ENCODE assay signal across 8 mouse cellular contexts in genomic region chr8:70283136-70284077, GRCm38 (mm10). TPM values are rescaled to one million over a fixed set of nuclear protein-coding genes. Genes with fewer than 3 reads are reported as not detected.
DNase-seq lines count a peak whose midpoint lies in the region; ATAC-seq and TF ChIP-seq lines count a peak whose summit lies in the region.

No protein-coding gene starts in this region.

- H3K4me2 ChIP-seq in hindbrain, embryonic 13.5 days, result peak overlapping the region; percentile 74
- peak overlapping the region; percentile 96 for H3K4me2 ChIP-seq in liver, embryonic 15.5 days

- no peak for TF ChIP-seq POLR2A in cerebellum, adult 2 months (IDR thresholded peaks at IDR 0.05; ENCODE audit: borderline replicate concordance, insufficient read depth, low read length)
- no peak for TF ChIP-seq POLR2A in small intestine, adult 2 months (IDR thresholded peaks at IDR 0.05; ENCODE audit: low read depth, low read length)

- H3K27ac ChIP-seq in cerebellum, adult 2 months (ENCODE audit: insufficient read depth, low read length), result no peak overlapping the region
- H3K27ac ChIP-seq in hindbrain, embryonic 13.5 days, result peak overlapping the region; percentile 55
- no peak overlapping the region for H3K27ac ChIP-seq in liver, embryonic 15.5 days (replicated peaks)
- no peak overlapping the region; the same call in 1 of the 2 replicates for H3K27ac ChIP-seq in small intestine, adult 2 months (ENCODE audit: insufficient read depth, low read depth, low read length)

- no peaks in the 10 kb centered on the region for H3K9me3 ChIP-seq in hindbrain, embryonic 13.5 days
- no peaks in the 10 kb centered on the region for H3K9me3 ChIP-seq in liver, embryonic 15.5 days (replicated peaks)

- TF ChIP-seq CTCF in cerebellum, adult 2 months (IDR thresholded peaks at IDR 0.05; ENCODE audit: borderline replicate concordance, insufficient read depth, low read depth, low read length), result no peak
- TF ChIP-seq CTCF in small intestine, adult 2 months (IDR thresholded peaks at IDR 0.05; ENCODE audit: extremely low read depth, insufficient read length, insufficient replicate concordance, low read depth, low read length), result no peak

- peak; percentile 65 for ATAC-seq in hindbrain, embryonic 13.5 days (ENCODE audit: low FRiP score)
- ATAC-seq in liver, embryonic 15.5 days (ENCODE audit: insufficient read depth), result peak; percentile 40

- H3K27me3 ChIP-seq in cerebellum, adult 2 months (ENCODE audit: control insufficient read depth, insufficient read depth, low read length), result peaks cover 6% of the 10 kb centered on the region; the same call in 1 of the 2 replicates
- H3K27me3 ChIP-seq in hindbrain, embryonic 13.5 days, result 0 out of 2 replicates have a peak, but pooled peaks cover 1% of the 10 kb centered on the region
- H3K27me3 ChIP-seq in liver, embryonic 15.5 days, result peaks cover 21% of the 10 kb centered on the region
- peaks cover 5% of the 10 kb centered on the region; the same call in 1 of the 2 replicates for H3K27me3 ChIP-seq in small intestine, adult 2 months (ENCODE audit: control insufficient read depth, insufficient read depth, low read length)

- H3K9ac ChIP-seq in hindbrain, embryonic 13.5 days, result peak overlapping the region; percentile 94
- peak overlapping the region; percentile 65 for H3K9ac ChIP-seq in liver, embryonic 15.5 days

- H3K4me1 ChIP-seq in cerebellum, adult 2 months (ENCODE audit: control insufficient read depth, insufficient read depth, low read length), result no peaks in the 10 kb centered on the region; the same call in 1 of the 2 replicates
- peaks cover 33% of the 10 kb centered on the region for H3K4me1 ChIP-seq in hindbrain, embryonic 13.5 days (replicated peaks)
- H3K4me1 ChIP-seq in liver, embryonic 15.5 days (replicated peaks), result peaks cover 43% of the 10 kb centered on the region
- no peaks in the 10 kb centered on the region for H3K4me1 ChIP-seq in small intestine, adult 2 months (ENCODE audit: control insufficient read depth, insufficient read depth, insufficient read length, low read length)

- 2% methylated on average over 55 of the region's 55 CpGs for WGBS in cerebellum, adult 2 months
- under 1% methylated on average over 54 of the region's 55 CpGs for WGBS in hindbrain, embryonic 13.5 days
- WGBS in liver, embryonic 15.5 days (ENCODE audit: insufficient replicate concordance), result 1% methylated on average over 55 of the region's 55 CpGs
- 4% methylated on average over 55 of the region's 55 CpGs for whole genome bisulfite sequencing in small intestine, adult 2 months

- H3K4me3 ChIP-seq in cerebellum, adult 2 months (replicated peaks; ENCODE audit: insufficient read depth, low read depth, low read length), result peak overlapping the region; percentile 49
- peak overlapping the region; percentile 75 for H3K4me3 ChIP-seq in hindbrain, embryonic 13.5 days
- peak overlapping the region; percentile 66 for H3K4me3 ChIP-seq in liver, embryonic 15.5 days (replicated peaks)
- peak overlapping the region; percentile 86 for H3K4me3 ChIP-seq in small intestine, adult 2 months (ENCODE audit: low read depth, low read length)

- peaks cover 35% of the 10 kb centered on the region for H3K36me3 ChIP-seq in hindbrain, embryonic 13.5 days
- peaks cover 18% of the 10 kb centered on the region for H3K36me3 ChIP-seq in liver, embryonic 15.5 days (replicated peaks)
- no peaks in the 10 kb centered on the region for H3K36me3 ChIP-seq in small intestine, adult 2 months (ENCODE audit: control insufficient read depth, insufficient read depth, low read length)

- no peak for DNase-seq in cerebellum, adult 2 months
- no peak for DNase-seq in cerebellum, adult 8-10 months
- DNase-seq in 3T3-L1 (ENCODE audit: low read depth, low spot score), result peak; percentile 40
- DNase-seq in embryo, embryonic 9.5 days (ENCODE audit: extremely low spot score), result peak; percentile 48
- DNase-seq in cerebellum, adult 11-12 months, result no peak

RNA-seq across cellular contexts. Expression of gene Homer3, which starts 0.8 kb away (rescaled TPM):
- 262 and 322 TPM in 2 replicates for polyA plus RNA-seq in cerebellum, adult 2 months (2012; rRNA removed)
- 47.0 TPM in 2 replicates for polyA plus RNA-seq in hindbrain, embryonic 13.5 days (2015; fragmentation: Nextera tagmentation; extraction: Ambion mirVana)
- polyA plus RNA-seq in liver, embryonic 15.5 days (2015; fragmentation: Nextera tagmentation; extraction: Ambion mirVana), result 4.9 and 5.9 TPM in 2 replicates
- polyA plus RNA-seq in small intestine, adult 2 months (2012; rRNA removed), result 4.8 and 9.4 TPM in 2 replicates

RNA-seq across cellular contexts. Expression of gene Ddx49, which starts 18.9 kb away (rescaled TPM):
- polyA plus RNA-seq in cerebellum, adult 2 months (2012; rRNA removed), result 42.9 and 45.0 TPM in 2 replicates
- polyA plus RNA-seq in hindbrain, embryonic 13.5 days (2015; fragmentation: Nextera tagmentation; extraction: Ambion mirVana), result 45.8 and 50.9 TPM in 2 replicates
- 19.5 and 22.4 TPM in 2 replicates for polyA plus RNA-seq in liver, embryonic 15.5 days (2015; fragmentation: Nextera tagmentation; extraction: Ambion mirVana)
- 31.7 and 49.4 TPM in 2 replicates for polyA plus RNA-seq in small intestine, adult 2 months (2012; rRNA removed)

RNA-seq across cellular contexts. Expression of gene Cope, which starts 18.9 kb away (rescaled TPM):
- polyA plus RNA-seq in cerebellum, adult 2 months (2012; rRNA removed), result 286 and 287 TPM in 2 replicates
- polyA plus RNA-seq in hindbrain, embryonic 13.5 days (2015; fragmentation: Nextera tagmentation; extraction: Ambion mirVana), result 275 and 288 TPM in 2 replicates
- polyA plus RNA-seq in liver, embryonic 15.5 days (2015; fragmentation: Nextera tagmentation; extraction: Ambion mirVana), result 190 and 246 TPM in 2 replicates
- 466 and 753 TPM in 2 replicates for polyA plus RNA-seq in small intestine, adult 2 months (2012; rRNA removed)

RNA-seq across cellular contexts. Expression of gene Cers1, which starts 32.2 kb away (rescaled TPM):
- 55.5 and 56.8 TPM in 2 replicates for polyA plus RNA-seq in cerebellum, adult 2 months (2012; rRNA removed)
- 24.5 and 25.1 TPM in 2 replicates for polyA plus RNA-seq in hindbrain, embryonic 13.5 days (2015; fragmentation: Nextera tagmentation; extraction: Ambion mirVana)
- 0.13 and 0.25 TPM in 2 replicates for polyA plus RNA-seq in liver, embryonic 15.5 days (2015; fragmentation: Nextera tagmentation; extraction: Ambion mirVana)
- 0.27 and 0.89 TPM in 2 replicates for polyA plus RNA-seq in small intestine, adult 2 months (2012; rRNA removed)

RNA-seq across cellular contexts. Expression of gene Gdf1, which starts 46.2 kb away (rescaled TPM):
- 19.1 and 21.0 TPM in 2 replicates for polyA plus RNA-seq in cerebellum, adult 2 months (2012; rRNA removed)
- polyA plus RNA-seq in hindbrain, embryonic 13.5 days (2015; fragmentation: Nextera tagmentation; extraction: Ambion mirVana), result 1.2 and 2.6 TPM in 2 replicates
- 0.10 and 0.26 TPM in 2 replicates for polyA plus RNA-seq in liver, embryonic 15.5 days (2015; fragmentation: Nextera tagmentation; extraction: Ambion mirVana)
- 1.1 and 1.6 TPM in 2 replicates for polyA plus RNA-seq in small intestine, adult 2 months (2012; rRNA removed)

Comparison
In these comparisons a context has a peak if more than half of its experiments do, and no peak if none do; other contexts are left out.
1. DNase-seq: peak in 3T3-L1 (single experiment) and embryo, embryonic 9.5 days (single experiment); none in cerebellum, adult 2 months (0 of 2), cerebellum, adult 8-10 months (single experiment) and cerebellum, adult 11-12 months (single experiment).
2. Peak in every context shown above with its lines, with median percentiles within 50 percentile points of each other: H3K4me3 ChIP-seq.